Mouse (Mus musculus): ENCODE measurements around the gene Ndufaf4. TPM values are rescaled to one million over a fixed set of nuclear protein-coding genes. Genes with fewer than 3 reads are reported as not detected.
"Not testable (repeated sequence)": the region's sequence is repeated elsewhere in the genome, so short reads cannot be mapped to it uniquely, and the experiment has no call there.

The Ndufaf4 gene
- polyA plus RNA-seq (2016; fragmentation: Nextera tagmentation; extraction: Ambion mirVana): 59.3 and 60.8 TPM in 2 replicates

DNA sequence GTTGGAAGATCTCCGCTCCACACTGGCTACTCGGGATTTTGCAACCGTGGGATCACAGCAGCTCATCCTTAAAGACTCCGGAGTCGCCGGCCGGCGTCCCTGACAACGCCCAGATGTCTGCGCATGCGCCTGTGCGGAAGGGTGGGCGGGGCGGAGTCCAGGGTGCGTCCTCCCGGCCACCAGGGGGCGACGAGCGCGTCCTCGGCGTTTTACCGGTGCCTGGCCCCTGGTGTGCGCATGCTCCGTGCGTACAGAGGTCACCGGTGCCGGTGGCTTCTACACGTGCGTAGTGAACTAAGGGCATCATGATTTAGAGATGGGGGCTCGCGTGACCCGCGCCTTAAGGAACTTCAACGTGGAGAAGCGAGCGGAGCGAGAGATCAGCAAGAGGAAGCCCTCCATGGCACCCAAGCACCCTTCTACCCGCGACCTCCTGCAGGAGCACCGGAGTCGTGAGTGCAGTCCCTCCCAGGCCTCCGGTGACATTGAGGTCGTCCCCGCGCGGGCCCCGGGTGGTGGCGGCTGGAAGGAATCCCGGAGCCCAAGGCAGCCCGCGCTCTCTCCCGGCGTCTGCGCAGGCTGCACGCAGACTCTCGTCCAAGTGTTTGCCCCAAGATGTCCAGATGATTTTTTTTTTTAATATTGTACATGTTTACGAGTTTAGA lies at the start of gene Ndufaf4:
TSS of gene Ndufaf4 (plus strand) at position 233 of the 665 bp plus-strand sequence.
- Histone ChIP-seq H3K9me3 (no peaks in the 10 kb centered on the region), H3K4me3 (peak within 1 kb of the TSS; percentile 79), H3K27me3 (no peaks in the 10 kb centered on the region), H3K36me3 (peaks cover 19% of the 10 kb centered on the region), H3K27ac (replicated peaks) (0 out of 2 replicates have a peak within 1 kb of the TSS, but pooled peaks have one; percentile 15), H3K4me1 (peaks cover 8% of the 10 kb centered on the region), H3K9ac (replicated peaks) (peak within 1 kb of the TSS; percentile 73), H3K4me2 (replicated peaks) (peak within 1 kb of the TSS; percentile 63)
- under 1% methylated on average over 58 of the region's 58 CpGs for WGBS
- ATAC-seq (ENCODE audit: low FRiP score, low read depth): peak; percentile 98

DNA sequence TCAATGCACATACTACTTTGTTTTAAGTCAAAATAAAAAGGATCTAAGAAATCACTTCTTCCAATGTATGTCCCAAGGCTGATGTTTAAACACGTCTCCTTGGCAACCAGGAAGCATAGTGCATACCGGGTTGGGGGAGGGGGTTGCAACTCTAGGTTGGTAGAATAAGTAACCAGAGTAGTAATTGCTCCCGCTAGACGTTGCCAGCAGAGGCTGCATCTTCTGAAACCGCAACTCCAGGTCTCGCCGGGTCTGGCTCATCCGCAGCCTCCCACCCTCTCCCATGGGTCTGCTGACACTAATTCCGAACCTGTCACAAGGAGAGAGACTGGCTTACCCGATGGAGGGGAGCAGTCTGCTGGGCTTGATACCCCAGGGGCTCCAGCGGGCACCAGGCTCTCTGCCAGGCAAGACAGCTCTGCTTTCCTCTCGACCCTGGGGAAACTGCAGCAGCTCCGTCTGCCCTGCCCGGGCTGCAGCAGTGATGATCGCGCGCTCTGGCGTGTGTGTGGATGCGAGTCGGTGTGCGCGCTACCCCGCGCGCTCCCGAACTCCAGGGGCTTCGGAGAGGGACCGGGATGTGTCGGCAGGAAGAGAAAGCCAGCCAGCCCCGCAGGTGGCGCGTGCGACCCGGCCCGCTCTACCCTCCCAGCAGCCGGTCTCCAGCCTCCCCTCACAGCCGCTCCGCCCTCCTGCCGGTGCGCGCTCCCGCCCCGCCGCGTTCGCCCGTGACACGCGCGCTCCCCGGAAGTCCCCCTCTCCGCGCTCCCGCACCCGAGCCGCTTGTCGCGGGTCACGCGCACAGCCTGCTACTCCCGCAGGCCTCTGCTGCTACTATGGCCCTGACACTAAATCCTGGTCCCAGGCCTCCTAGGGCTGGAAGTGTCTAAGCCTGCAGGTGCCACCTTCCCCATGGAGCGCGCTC lies 47.2 kb upstream of the Ndufaf4 start, which contains the start of gene Klhl32:
TSS of gene Klhl32 (minus strand) at position 724 of the 925 bp plus-strand sequence.
- ATAC-seq (ENCODE audit: low FRiP score, low read depth): peak; percentile 98
- WGBS: under 1% methylated on average over 57 of the region's 63 CpGs
- peak within 1 kb of the TSS; percentile 64 for H3K4me3 ChIP-seq
- H3K27ac ChIP-seq (replicated peaks): peak within 1 kb of the TSS; percentile 89
- H3K4me1 ChIP-seq: peaks cover 9% of the 10 kb centered on the region
- H3K9ac ChIP-seq (replicated peaks): peak within 1 kb of the TSS; percentile 68
- no peaks in the 10 kb centered on the region for H3K27me3 ChIP-seq
- no peaks in the 10 kb centered on the region for H3K36me3 ChIP-seq
- peak within 1 kb of the TSS; percentile 65 for H3K4me2 ChIP-seq (replicated peaks)
- no peaks in the 10 kb centered on the region for H3K9me3 ChIP-seq

GRCm38 (mm10) chr4:24865691-24866090 lies 32.2 kb upstream of the Ndufaf4 start:
- Histone ChIP-seq H3K4me2 (replicated peaks) (no peak overlapping the region), H3K36me3 (no peaks in the 10 kb centered on the region), H3K27me3 (no peaks in the 10 kb centered on the region), H3K4me3 (no peak overlapping the region), H3K9ac (replicated peaks) (no peak overlapping the region), H3K4me1 (no peaks in the 10 kb centered on the region), H3K9me3 (no peaks in the 10 kb centered on the region), H3K27ac (replicated peaks) (no peak overlapping the region)
- ATAC-seq (ENCODE audit: low FRiP score, low read depth): no peak
- WGBS: 53% methylated on average over 6 of the region's 6 CpGs

- Histone ChIP-seq H3K4me3 (no peak overlapping the region), H3K27me3 (no peaks in the 10 kb centered on the region), H3K4me1 (no peaks in the 10 kb centered on the region), H3K27ac (replicated peaks) (no peak overlapping the region), H3K9ac (replicated peaks) (no peak overlapping the region), H3K4me2 (replicated peaks) (no peak overlapping the region), H3K9me3 (no peaks in the 10 kb centered on the region), H3K36me3 (no peaks in the 10 kb centered on the region)
- no peak for ATAC-seq (ENCODE audit: low FRiP score, low read depth)
- WGBS: 78% methylated on average over 4 of the region's 4 CpGs
Measured at GRCm38 (mm10) chr4:24869230-24869629, 28.7 kb upstream of the Ndufaf4 start.

- H3K27ac ChIP-seq (replicated peaks); H3K9me3 ChIP-seq; H3K27me3 ChIP-seq; H3K9ac ChIP-seq (replicated peaks); H3K4me3 ChIP-seq; H3K4me2 ChIP-seq (replicated peaks); H3K4me1 ChIP-seq; H3K36me3 ChIP-seq; ATAC-seq (ENCODE audit: low FRiP score, low read depth): not testable (repeated sequence)
- WGBS: 29% methylated on average over 2 of the region's 2 CpGs
Measured at GRCm38 (mm10) chr4:24889386-24889785, 8.5 kb upstream of the Ndufaf4 start.

DNA sequence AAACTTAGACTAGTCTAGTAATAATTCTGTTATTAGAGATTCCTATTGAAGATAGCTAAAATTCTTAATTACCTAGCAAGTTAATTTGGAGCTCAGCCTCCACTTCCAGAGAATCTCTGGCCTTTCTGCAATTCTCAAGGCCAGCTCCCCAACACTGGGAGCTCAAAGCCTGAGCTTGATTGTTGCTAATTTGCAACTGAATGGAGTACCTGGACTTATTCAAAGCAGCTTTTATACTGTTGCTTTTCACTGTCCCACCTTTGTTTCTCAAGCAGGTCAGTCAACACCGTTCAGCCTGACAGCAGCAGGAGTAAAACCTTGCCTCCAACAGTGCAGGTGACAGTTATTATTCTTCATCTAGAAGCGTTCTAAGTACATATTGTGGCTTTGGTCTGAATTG lies 5.6 kb upstream of the Ndufaf4 start:
- H3K4me1 ChIP-seq; H3K27ac ChIP-seq (replicated peaks); H3K36me3 ChIP-seq; H3K9me3 ChIP-seq; H3K9ac ChIP-seq (replicated peaks); ATAC-seq (ENCODE audit: low FRiP score, low read depth); H3K27me3 ChIP-seq; H3K4me3 ChIP-seq; H3K4me2 ChIP-seq (replicated peaks): not testable (repeated sequence)
- 68% methylated on average over 2 of the region's 2 CpGs for WGBS

GRCm38 (mm10) chr4:24894625-24895024 lies 3.3 kb upstream of the Ndufaf4 start:
- H3K4me1 ChIP-seq: peaks cover 8% of the 10 kb centered on the region
- no peak overlapping the region for H3K9ac ChIP-seq (replicated peaks)
- H3K27me3 ChIP-seq: no peaks in the 10 kb centered on the region
- H3K9me3 ChIP-seq: no peaks in the 10 kb centered on the region
- ATAC-seq (ENCODE audit: low FRiP score, low read depth): no peak
- H3K27ac ChIP-seq (replicated peaks): no peak overlapping the region
- 89% methylated on average over 4 of the region's 4 CpGs for WGBS
- no peaks in the 10 kb centered on the region for H3K36me3 ChIP-seq
- no peak overlapping the region for H3K4me3 ChIP-seq
- H3K4me2 ChIP-seq (replicated peaks): no peak overlapping the region

GRCm38 (mm10) chr4:24896829-24897228 lies 1.1 kb upstream of the Ndufaf4 start:
- no peak overlapping the region for H3K27ac ChIP-seq (replicated peaks)
- ATAC-seq (ENCODE audit: low FRiP score, low read depth): no peak
- H3K9me3 ChIP-seq: no peaks in the 10 kb centered on the region
- 0% methylated on average over 1 of the region's 1 CpGs for WGBS
- peaks cover 8% of the 10 kb centered on the region for H3K4me1 ChIP-seq
- no peak overlapping the region for H3K9ac ChIP-seq (replicated peaks)
- H3K4me2 ChIP-seq (replicated peaks): peak overlapping the region; percentile 63; the same call in 1 of the 2 replicates
- H3K27me3 ChIP-seq: no peaks in the 10 kb centered on the region
- peaks cover 12% of the 10 kb centered on the region; the same call in 1 of the 2 replicates for H3K36me3 ChIP-seq
- no peak overlapping the region for H3K4me3 ChIP-seq

- no peaks in the 10 kb centered on the region for H3K9me3 ChIP-seq
- no peaks in the 10 kb centered on the region for H3K27me3 ChIP-seq
- H3K27ac ChIP-seq (replicated peaks): no peak overlapping the region
- WGBS: 18% methylated on average over 7 of the region's 7 CpGs
- H3K4me3 ChIP-seq: peak overlapping the region; percentile 79
- H3K36me3 ChIP-seq: peaks cover 15% of the 10 kb centered on the region; the same call in 1 of the 2 replicates
- peak; percentile 24; the same call in 1 of the 2 replicates for ATAC-seq (ENCODE audit: low FRiP score, low read depth)
- H3K4me1 ChIP-seq: peaks cover 8% of the 10 kb centered on the region
- peak overlapping the region; percentile 73 for H3K9ac ChIP-seq (replicated peaks)
- peak overlapping the region; percentile 63 for H3K4me2 ChIP-seq (replicated peaks)
Measured at GRCm38 (mm10) chr4:24897351-24897750, 532 bp upstream of the Ndufaf4 start.

DNA sequence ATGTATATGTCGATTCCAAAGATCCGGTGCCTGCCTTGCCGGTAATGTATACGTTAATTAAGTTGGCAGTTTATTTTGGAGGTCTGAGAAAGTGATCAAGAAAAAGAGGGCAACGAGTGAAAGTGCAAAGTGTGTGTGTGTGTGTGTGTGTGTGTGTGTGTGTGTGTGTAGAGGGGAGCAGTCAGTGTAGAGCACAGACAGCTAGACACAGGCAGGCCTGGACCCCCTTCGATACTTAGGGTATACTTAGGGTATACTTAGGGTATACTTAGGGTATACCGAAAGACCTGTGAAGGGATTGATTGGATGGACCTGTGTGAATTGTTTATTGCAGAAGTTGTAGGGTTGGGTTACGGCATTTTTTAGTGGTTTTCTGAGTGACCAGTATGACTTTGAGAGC lies 753 bp downstream of the Ndufaf4 start:
- Histone ChIP-seq H3K4me2 (replicated peaks) (peak overlapping the region; percentile 63), H3K4me1 (peaks cover 8% of the 10 kb centered on the region), H3K36me3 (peaks cover 25% of the 10 kb centered on the region), H3K9ac (replicated peaks) (peak overlapping the region; percentile 73), H3K4me3 (peak overlapping the region; percentile 79), H3K9me3 (no peaks in the 10 kb centered on the region), H3K27me3 (no peaks in the 10 kb centered on the region), H3K27ac (replicated peaks) (no peak overlapping the region)
- ATAC-seq (ENCODE audit: low FRiP score, low read depth): 0 out of 2 replicates have a peak, but pooled peaks have one; percentile 32
- WGBS: 31% methylated on average over 8 of the region's 8 CpGs

DNA sequence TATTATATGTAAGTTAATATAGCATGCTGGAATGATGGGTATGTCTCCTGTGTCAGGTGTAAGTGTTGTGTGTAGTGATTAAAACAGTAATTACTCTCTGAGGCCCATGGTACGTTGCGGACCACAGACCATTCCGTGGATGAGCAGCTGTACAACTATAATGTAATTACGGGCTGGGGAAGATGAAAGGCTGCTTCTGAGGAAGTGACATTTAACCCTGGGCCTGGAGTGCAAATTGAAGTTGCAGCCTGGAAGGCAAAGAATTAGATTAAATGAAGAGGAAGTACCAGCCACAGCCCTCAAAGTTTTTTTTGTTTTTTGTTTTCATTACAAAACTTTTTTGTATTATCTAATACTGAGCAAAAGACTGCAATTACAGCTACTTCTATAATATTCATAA lies 1.3 kb downstream of the Ndufaf4 start:
- peaks cover 8% of the 10 kb centered on the region for H3K4me1 ChIP-seq

DNA sequence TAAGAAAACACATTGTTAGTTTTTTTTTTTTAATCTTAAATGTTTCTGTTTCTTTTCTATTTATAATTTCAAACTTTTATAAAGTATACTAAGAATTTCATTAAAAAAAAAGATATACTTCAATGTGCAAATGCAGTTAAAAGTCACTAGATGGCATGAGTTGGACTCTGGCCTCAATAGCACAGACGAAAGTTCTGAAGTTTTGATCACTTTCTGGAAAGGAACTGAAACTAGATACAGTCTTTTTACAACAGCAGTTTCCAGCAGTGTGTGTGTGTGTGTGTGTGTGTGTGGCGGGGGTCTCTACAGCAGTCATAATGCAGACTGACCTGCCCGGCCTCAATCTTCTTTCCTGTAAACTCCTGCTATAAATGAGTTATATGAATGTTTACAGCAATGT lies 9.9 kb downstream of the Ndufaf4 start:
- Histone ChIP-seq H3K9me3 (no peaks in the 10 kb centered on the region), H3K36me3 (peaks cover 11% of the 10 kb centered on the region), H3K9ac (replicated peaks) (no peak overlapping the region), H3K4me3 (no peak overlapping the region), H3K4me2 (replicated peaks) (no peak overlapping the region), H3K27ac (replicated peaks) (no peak overlapping the region), H3K27me3 (no peaks in the 10 kb centered on the region), H3K4me1 (no peaks in the 10 kb centered on the region)
- ATAC-seq (ENCODE audit: low FRiP score, low read depth): no peak
- 75% methylated on average over 3 of the region's 3 CpGs for WGBS

More for the DNA sequence above, 1.3 kb downstream of the Ndufaf4 start:
- Histone ChIP-seq H3K9ac (replicated peaks) (peak overlapping the region; percentile 73; the same call in 1 of the 2 replicates), H3K4me2 (replicated peaks) (peak overlapping the region; percentile 63), H3K4me3 (peak overlapping the region; percentile 79), H3K9me3 (no peaks in the 10 kb centered on the region), H3K27me3 (no peaks in the 10 kb centered on the region), H3K27ac (replicated peaks) (no peak overlapping the region), H3K36me3 (peaks cover 27% of the 10 kb centered on the region)
- 47% methylated on average over 4 of the region's 4 CpGs for WGBS
- ATAC-seq (ENCODE audit: low FRiP score, low read depth): no peak

Measured in midbrain, embryonic 12.5 days (tissue).